39 mouse cellular contexts compared by ENCODE assay signal in the genomic region with DNA sequence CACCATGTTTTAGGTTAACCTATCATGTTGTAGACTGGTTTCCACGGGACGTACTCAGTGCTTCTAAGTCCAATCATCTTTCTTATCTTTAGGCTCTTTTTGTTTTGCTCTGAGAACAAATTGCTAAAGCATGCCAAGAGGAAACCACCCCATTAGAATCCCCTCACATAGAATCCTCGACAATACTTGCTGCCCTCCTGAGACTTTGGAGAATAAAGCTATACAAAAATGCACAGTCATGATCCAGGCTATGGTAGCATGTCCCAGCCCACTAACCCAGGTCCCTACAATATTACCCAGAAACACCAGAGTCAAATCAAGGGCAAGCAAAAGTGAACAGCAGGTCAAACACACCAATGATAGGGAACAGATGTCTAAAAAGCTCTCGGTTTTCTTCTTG. TPM values are rescaled to one million over a fixed set of nuclear protein-coding genes. Genes with fewer than 3 reads are reported as not detected.
"Had no signal": no experiment of that assay in that cellular context is flagged by ENCODE, and none has a peak within 500 bp of the region (broad histone marks: within the 10 kb centered on the region; RNA-seq: fewer than 3 reads in every experiment).

No protein-coding gene starts in this region.

RNA-seq across cellular contexts. Expression of a gene that starts 24.9 kb away (rescaled TPM):
- total RNA-seq: left cerebral cortex, postnatal 10 days; left cerebral cortex, postnatal 14 days; left cerebral cortex, postnatal 25 days; left cerebral cortex, postnatal 36 days; left cerebral cortex, postnatal 4 days; megakaryocyte progenitor cell, adult 5-6 weeks; megakaryocyte-erythroid progenitor cell, adult 5-6 weeks; midbrain, postnatal 0 days; monocyte, adult 5-6 weeks had no signal
- polyA plus RNA-seq: limb, embryonic 10.5 days; limb, embryonic 11.5 days; limb, embryonic 12.5 days; limb, embryonic 13.5 days; limb, embryonic 15.5 days; liver, adult 2 months; liver, embryonic 11.5 days; liver, embryonic 12.5 days; liver, embryonic 13.5 days; liver, embryonic 14.5 days; liver, embryonic 15.5 days; liver, embryonic 16.5 days; liver, postnatal 0 days; lung, embryonic 14.5 days; lung, embryonic 15.5 days; lung, embryonic 16.5 days; macrophage; midbrain, embryonic 10.5 days; midbrain, embryonic 12.5 days; midbrain, embryonic 14.5 days; myocyte had no signal

RNA-seq across cellular contexts. Expression of a gene that starts 33.2 kb away (rescaled TPM):
- total RNA-seq: left cerebral cortex, postnatal 10 days; left cerebral cortex, postnatal 14 days; left cerebral cortex, postnatal 25 days; left cerebral cortex, postnatal 36 days; left cerebral cortex, postnatal 4 days; liver, adult 2 months; megakaryocyte progenitor cell, adult 5-6 weeks; megakaryocyte, adult 5-6 weeks; megakaryocyte-erythroid progenitor cell, adult 5-6 weeks; midbrain, postnatal 0 days; monocyte, adult 5-6 weeks had no signal
- polyA plus RNA-seq: limb, embryonic 10.5 days; limb, embryonic 11.5 days; limb, embryonic 12.5 days; limb, embryonic 13.5 days; limb, embryonic 14.5 days; limb, embryonic 15.5 days; liver, adult 2 months; liver, embryonic 11.5 days; liver, embryonic 12.5 days; liver, embryonic 13.5 days; liver, embryonic 14.5 days; liver, embryonic 15.5 days; liver, embryonic 16.5 days; liver, postnatal 0 days; lung, adult 2 months; lung, embryonic 14.5 days; lung, embryonic 15.5 days; lung, embryonic 16.5 days; lung, postnatal 0 days; macrophage; midbrain, embryonic 10.5 days; midbrain, embryonic 11.5 days; midbrain, embryonic 12.5 days; midbrain, embryonic 13.5 days; midbrain, embryonic 14.5 days; midbrain, embryonic 15.5 days; midbrain, embryonic 16.5 days; midbrain, postnatal 0 days; myocyte; neural tube, embryonic 11.5 days had no signal
